Mouse (Mus musculus) brain, embryonic 14.5 days (tissue): ENCODE results near the gene Sik3.

Source experiments
- CTCF ChIP-seq: fragments of 200-500 bp; IDR thresholded peaks from 2 replicates; pipeline ENCODE4 v1.5.1; 2012; ENCODE audit warnings: inconsistent platforms, mild to moderate bottlenecking, moderate library complexity, borderline replicate concordance; ENCODE audit not compliant: insufficient read depth, insufficient read length; ENCODE audit errors: extremely low read depth
- POLR2A ChIP-seq: fragments of 200-500 bp; IDR thresholded peaks from 2 replicates; pipeline ENCODE4 v1.6.1; 2012; ENCODE audit warnings: mild to moderate bottlenecking, inconsistent platforms, borderline replicate concordance; ENCODE audit not compliant: poor library complexity, insufficient read depth, insufficient read length, severe bottlenecking; ENCODE audit errors: extremely low read depth

- no peak for TF ChIP-seq POLR2A
- no peak for TF ChIP-seq CTCF
These were observed 166.0 kb downstream of the Sik3 start for GRCm38 (mm10) chr9:46178595-46178994.
